Mouse (Mus musculus) brain, adult 2 months (tissue): ENCODE measurements around the gene Akap2.

Experiments used
- DNase-seq: peaks from one replicate; pipeline ENCODE4 v3.0.0; 2011; ENCODE audit warnings: low read depth, low spot score

Akap2 gene

DNA sequence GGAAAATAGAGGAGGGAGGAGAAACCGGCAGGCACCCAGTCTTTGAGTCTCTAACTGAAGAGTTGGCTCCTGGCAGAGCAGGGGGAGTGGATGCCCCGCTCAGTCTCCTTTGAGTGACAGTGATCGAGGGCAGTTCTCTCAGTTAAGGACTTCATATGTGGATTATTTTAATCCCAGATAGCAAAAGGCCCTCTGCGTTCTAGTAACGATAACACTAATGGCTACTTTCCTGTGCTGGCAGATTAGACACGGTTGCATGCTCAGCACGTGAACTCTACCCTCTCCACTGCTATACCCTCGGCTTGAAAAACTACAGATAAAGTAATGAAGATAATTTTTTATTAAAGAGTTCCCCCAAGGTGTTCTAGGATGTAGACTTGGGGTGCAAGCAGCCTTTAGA, 76.5 kb downstream of the Akap2 start:
- no peak for DNase-seq

DNA sequence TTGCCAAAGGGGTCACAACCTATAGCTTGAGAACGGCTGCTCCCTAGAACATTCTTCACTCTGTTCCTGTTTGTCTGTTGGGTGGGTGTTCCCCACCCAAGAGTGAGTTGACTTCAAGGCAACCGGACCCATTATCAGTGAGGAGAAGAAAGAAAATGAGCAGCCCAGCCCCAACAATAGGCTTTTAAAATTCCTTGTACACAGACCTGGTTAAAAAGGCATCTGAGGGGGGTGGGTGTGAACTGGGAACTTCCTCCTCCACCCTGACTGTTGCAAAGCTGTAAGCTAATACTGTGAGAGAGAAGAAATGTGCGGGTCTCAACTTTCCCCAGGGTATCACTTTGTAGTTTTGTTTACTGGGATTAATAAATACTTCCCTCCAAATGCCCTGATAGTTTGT, 77.1 kb downstream of the Akap2 start:
- DNase-seq, result no peak

DNA sequence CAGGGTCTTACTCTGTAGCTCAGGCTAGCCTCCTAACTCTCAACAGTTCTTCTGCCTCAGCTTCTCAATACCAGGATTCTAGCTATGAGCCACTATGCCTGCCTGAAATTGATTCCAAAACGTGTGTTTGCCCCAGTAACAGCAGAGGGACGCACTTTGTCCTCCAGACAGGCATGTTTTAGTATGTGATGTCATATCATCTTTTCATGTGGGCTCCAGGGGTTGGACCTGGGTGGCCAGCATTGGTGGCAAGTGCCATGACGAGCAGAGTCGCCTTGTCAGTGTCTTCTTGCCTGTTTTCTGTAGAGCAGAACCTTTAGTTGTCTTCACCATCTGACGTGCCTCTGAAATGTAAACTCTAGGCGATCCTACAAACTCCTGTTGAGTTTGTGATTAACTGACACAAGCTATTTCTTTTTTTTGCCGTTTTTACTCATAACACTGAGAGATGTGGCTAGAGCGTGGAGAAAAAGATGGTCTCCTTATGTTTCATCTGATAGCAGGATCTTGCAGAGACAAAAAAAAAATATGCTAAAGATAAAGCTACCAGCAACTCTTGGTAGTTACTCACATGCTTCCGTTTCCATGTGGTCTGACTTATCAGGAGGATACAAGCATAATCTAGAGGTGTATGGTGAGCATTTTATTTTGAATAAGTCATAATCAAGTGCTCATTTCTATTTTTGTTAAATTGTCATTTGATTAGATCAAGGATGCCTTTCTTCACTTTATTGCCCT, 80.3 kb downstream of the Akap2 start:
- DNase-seq, result no peak

DNA sequence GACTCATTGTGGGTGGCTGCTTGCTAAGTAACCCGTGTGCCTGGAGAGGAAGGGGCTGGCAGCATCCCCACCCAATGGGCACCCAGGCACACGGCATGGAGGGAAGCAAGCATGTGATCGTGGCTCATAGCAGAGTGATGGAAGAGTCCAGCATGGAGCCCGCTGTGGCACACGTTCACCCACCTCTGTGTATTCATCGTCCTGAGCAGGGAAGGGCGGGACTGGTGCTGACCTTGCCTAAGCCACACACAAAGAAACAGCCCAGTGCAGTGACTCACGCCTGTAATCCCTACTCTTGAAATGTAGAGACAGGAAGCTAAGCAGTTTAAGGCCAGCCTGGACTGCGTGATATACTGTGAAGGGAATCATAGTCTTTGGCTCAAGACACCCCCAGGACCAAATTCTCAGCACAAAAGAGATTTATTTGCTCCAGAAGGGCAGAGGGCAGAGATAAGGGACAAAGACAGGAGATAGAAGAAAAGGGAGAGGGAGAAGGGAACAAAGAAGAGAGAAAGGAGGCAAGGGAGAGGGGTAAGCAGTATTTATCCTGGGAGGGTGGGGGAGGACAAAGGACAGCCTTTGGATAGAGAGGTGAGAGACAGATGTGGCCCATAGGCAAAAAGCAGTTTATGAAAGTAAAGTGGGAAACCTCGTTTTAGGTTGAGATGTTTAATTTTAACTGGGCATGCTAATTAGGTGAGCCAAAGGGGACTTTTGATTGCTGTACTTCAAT, 81.0 kb downstream of the Akap2 start:
- no peak for DNase-seq

DNA sequence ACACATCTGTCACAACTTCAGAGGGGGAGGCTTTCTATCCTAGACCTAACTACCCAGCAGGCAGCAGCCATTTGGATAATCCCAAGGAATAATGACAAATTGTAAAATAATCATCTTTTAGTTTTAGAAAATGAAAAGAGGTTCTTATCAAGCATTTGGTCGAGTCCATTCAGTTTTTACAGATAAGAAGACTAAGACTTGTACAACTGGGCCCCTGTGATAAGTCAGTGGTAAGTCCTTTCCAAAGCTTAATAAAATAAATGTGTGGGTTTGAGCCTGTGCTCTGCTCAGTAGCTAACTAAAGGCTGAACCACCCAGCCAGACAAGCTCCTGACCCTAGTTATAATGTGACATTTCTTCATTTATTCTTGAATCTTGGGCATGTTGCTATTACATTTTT, 81.8 kb downstream of the Akap2 start:
- no peak for DNase-seq

DNA sequence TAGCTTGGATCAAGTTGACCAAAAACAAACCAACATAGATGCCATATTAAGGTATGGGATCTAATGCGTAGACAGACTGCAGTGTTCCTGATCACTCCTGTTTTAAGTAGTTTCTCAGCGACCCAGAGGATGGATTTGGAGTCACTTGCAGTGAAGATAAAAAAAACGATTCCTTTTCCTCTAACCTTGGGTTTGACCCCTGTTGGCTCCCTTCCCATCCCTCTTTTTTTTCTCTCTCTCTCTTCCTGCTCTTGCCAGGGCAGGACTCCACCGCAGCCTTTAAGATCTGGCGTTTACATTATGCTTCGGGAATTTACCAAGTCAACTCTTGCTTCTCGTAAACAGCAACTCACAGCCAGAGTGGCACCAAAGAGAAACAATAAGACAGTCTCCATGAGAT, 83.8 kb downstream of the Akap2 start:
- DNase-seq, result no peak

DNA sequence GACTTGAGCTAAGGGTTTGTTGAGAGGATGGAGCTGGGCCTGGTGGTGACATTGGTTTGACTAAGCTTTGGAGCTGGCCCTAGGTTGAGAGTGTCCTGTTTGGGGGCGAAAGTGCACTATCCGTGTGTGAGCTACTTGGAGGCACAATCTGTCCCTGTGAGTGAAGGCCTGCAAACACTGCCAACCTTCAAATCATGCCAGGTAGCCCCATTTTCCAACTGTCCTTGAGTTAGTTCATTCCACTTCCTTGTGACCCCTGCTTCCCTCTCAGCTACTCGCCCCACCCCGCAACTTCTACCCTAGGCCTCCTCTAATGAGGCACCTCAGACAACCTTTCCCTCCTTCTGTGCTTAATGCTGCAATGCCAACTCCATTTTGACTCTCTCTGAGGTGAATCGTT, 84.5 kb downstream of the Akap2 start:
- no peak for DNase-seq

DNA sequence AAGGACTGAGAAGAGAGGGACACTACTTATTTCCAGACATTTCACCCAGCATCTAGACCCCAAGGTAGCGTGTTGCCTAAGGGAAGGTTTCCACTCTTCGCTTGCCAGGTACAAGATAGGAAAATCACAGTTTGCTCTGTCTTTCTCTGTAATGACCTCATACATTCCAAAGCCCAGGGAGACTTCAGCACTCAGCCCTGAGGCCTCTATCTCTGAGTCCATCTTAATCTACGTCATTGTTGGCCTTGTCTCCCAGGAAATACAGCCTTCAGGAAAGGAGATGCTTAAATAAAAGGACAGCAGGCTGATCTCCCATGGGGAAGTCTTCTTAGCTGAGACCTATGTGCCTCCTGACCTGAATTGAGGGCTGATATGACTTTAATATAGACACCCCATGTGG, 85.0 kb downstream of the Akap2 start:
- no peak for DNase-seq

DNA sequence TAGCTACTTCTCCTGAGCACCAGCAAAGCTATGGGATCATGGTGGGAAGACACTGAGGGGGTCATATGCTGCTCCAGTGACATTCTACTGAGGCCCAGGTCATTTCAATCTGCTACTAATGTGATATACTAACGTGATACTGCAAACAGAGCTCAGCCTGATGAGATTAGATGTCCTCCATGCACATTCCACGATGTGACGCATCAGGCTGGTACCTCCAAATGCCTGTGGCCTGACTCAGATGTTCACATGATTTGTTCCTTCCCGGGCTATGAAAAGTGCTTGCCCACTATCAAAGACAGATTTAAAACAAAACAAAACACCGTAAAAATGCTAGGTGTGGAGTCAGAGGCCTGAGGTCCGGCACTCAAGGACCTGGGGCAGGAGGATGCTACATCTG, 87.4 kb downstream of the Akap2 start:
- DNase-seq, result no peak

DNA sequence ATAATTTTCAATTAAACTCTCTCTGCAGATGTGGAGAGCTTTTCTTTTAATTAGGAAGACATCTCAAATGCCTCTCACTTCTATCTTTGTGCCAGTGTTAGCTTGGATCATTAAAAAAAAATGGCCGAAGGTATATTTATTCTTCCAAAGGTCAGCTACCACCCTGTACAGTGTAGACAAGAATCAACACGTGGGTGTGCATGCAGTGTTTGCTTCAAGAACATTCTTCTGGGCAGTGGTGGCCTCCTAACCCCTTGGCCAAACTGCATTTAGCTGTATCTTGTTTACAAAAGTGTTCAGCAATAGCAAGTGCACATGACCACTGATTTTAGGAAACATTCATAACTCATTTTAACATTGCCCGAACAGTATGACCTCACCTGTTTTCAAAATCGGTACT, 92.0 kb downstream of the Akap2 start:
- no peak for DNase-seq

DNA sequence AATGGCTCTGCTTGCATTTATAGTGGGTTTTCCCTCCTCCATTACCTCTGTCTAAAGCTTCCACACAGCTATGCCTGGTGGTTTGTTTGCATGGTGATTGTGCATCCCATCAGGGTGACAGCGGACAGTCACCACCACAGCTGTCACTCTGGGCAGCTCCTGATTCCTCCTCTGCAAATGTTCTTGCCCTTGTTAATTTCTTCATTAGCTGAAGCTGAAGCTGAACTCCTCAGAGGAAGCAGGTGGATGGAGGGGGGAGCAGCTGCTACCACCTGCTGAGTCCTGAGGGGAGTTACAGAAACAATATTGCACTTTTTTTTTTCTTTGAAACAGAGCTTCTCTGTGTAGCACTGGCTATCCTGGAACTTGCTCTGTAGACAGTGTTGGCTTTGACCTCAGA, 94.6 kb downstream of the Akap2 start:
- DNase-seq, result no peak

GRCm38 (mm10) chr4:57812916-57813575, 95.6 kb downstream of the Akap2 start:
- peak; percentile 44 for DNase-seq

DNA sequence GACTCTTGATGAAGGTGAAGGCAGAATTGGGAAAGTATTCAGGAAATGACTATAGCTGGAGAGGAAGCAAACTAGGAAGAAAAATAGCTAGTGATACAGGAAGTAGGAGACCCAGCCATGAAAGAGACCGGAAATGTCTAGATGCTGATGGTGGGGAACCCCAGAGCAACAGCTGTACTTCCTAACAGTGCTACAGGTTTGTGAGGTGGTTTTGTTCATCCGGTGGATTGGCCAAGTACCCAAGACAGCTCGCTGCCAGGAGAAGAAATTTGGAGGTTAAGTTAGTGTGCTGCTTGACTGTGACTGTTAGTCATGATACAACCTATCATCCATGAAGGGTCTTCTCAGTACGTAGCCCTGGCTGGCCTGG, 96.1 kb downstream of the Akap2 start:
- DNase-seq, result no peak

DNA sequence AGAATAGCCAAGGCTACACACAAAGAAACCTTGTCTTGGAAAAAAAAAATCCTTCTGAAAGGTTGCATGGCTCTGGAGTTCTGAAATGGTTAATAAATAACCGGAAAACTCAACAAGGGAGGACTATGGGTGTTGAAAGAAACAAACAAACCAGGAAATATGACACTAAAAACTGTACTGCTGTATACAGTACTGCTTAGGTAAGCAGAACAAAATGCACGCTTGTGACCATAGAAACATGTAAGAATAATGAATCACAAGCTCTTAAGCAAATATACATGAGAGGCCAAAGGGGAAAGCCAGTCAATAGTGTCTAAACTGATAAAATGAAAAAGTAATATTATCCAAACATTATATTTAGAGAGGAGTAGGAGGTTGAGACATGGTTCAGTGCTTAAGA, 97.9 kb downstream of the Akap2 start:
- DNase-seq, result no peak

GRCm38 (mm10) chr4:57816146-57816545, 98.7 kb downstream of the Akap2 start:
- no peak for DNase-seq

DNA sequence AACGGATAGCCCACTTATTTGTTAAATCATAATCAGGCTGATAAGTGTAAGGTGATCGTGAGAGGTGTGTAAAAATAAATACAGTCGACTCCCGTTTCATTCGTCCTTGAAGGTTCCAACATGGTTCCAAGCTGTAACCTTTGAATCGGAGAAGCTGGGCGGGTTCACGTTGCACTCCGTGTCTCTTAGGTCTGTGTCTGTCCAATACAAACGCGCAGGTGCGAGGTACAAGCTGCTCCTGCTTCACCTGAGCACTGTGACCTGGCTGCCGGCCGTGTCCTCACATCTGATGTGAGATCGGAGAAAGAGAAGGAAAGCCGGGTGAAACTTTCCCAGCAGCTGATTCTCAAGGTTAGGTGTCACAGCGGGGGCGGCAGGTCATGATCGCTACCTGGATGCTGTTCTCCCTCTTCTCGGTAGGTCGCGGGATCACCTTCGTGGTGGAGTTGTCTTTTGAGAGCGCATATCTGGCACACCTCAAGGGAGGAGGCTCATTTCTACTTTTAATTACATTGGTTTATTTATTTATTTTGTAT, 103.5 kb downstream of the Akap2 start:
- DNase-seq, result no peak

DNA sequence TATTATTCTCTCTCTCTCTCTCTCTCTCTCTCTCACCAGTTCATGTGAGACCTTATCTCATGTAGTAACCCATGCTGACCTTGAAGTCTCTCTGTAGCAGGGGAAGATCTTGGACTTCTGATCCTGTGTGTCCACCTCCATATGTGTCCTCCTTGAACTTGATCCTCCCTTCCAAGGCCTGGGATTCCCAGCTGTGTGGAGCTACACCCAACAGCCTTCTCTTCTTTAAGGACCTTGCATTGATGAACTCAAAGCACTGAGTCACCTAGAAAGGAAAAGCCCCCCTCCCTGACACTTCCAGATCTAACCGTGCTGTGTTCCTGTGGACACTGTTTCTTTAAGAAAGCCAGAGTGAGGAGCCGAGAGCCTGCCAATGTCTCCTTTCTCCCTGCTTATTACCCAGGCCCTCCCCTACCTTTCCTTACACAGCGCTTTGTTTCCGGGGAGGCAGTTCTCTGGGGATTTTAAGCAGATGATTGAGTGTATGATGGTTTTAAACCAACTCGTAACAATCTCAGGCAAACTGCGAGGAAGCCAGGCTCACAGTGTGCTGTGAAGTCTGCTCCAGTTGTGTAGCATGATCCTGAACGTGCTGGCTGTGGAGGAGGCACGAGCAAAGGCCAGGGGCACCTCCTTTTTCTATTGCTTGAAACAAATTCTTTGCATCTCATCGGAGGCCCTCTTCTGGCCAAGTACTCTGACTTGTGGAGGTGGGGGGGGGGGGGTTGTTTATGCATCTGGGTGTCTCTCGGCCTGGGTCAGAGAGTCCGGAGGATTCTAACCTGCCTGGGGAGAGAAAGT, 104.3 kb downstream of the Akap2 start:
- DNase-seq, result peak; percentile 64

GRCm38 (mm10) chr4:57822641-57823040, 105.2 kb downstream of the Akap2 start:
- no peak for DNase-seq

DNA sequence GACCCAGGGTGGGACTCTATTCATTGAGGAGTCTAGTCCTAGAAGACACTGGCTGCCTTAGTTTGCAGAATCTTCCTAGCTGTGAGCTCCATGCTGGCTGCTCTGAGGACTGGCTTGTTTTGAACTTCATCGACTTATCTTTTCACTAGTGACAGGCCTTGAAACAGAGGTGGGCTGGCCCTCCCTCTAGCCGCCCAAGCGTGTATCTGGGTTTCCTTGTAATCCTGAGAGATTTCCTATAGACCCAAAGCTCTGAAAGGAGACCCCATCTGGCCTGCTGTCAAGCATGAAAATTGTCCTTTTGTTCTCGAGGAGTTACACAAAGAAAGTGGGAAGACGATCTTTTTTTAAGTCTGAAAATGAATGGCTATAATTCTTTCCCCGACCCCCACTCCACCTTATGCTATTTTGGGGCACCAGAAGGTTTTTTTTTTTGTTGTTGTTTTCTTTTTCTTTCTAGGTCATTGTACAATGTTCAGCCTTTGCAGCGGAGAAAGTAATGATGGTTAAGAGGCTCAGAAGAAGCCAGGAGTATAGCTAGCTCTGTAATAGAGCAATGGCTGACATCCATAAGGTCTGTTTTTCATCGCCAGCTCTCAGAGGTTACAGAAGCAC, 107.3 kb downstream of the Akap2 start:
- DNase-seq, result no peak

DNA sequence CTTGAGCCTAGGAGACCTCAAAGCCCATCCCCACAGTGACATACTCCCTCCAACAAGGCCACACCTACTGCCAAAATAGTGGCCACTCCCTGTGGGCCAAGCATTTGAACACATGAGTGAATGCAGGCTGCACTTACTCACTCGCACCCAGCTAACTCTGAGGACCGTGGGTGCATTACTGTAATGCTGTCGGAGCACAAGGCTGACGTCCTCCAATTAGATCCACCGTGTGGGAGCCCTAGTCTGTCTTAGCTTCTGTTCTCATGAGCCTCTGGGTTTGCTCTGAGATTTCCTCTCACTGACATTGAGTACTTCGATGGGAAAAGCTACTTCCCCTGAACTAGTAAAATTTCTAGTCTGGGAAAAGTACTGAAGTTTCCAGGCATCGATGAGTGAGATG, 108.8 kb downstream of the Akap2 start:
- DNase-seq, result peak; percentile 52

DNA sequence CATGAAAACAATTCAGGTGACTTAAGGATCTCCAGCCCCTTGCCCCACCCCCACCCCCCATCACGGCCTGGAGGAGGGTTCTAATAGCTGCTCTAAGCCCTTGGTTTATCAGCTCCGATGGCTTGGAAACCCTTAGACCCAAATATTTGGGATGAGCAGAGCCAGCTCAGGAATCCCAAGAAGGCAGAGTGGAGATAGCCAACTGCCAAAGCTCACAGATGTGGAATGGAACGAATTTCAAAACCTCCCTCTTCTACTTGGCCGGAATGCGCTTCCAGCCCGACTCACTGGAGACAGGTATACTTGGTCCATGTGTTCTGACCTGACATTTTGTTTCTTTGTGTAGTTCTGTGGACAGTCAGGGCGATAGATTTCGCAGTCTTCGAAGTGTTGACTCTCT, 111.7 kb downstream of the Akap2 start:
- DNase-seq, result no peak
